Mouse (Mus musculus) lung, postnatal 0 days (tissue): Measurements from ENCODE around the gene Cnr2.

Experiments used
- CTCF ChIP-seq: IDR thresholded peaks from 2 replicates; pipeline ENCODE4 v1.5.1; 2016; ENCODE audit warnings: antibody characterized with exemption, mild to moderate bottlenecking
- EP300 ChIP-seq: IDR thresholded peaks from 2 replicates; pipeline ENCODE4 v1.6.1; 2016; ENCODE audit warnings: antibody characterized with exemption, mild to moderate bottlenecking, control low read depth

GRCm38 (mm10) chr4:135938858-135939257, 43.7 kb downstream of the Cnr2 start:
- TF ChIP-seq CTCF = no peak
- TF ChIP-seq EP300 = no peak
